Mouse (Mus musculus): ENCODE measurements around the gene G3bp2.

- TF ChIP-seq CTCF (IDR thresholded peaks at IDR 0.05; ENCODE audit: control insufficient read depth, insufficient read depth, insufficient read length) (no peak), USF1 (IDR thresholded peaks at IDR 0.05; ENCODE audit: low read depth) (no peak), MYOG (IDR thresholded peaks at IDR 0.05; ENCODE audit: control insufficient read depth, extremely low read depth, insufficient read length) (no peak), MAX (IDR thresholded peaks at IDR 0.05) (no peak), MYOD1 (IDR thresholded peaks at IDR 0.05; ENCODE audit: control insufficient read depth, insufficient read length, low read depth) (no peak), CEBPB (IDR thresholded peaks at IDR 0.05; ENCODE audit: low read depth) (no peak), FOSL1 (IDR thresholded peaks at IDR 0.05; ENCODE audit: insufficient read depth, low read length, poor library complexity, severe bottlenecking) (no peak)
Observed at GRCm38 (mm10) chr5:92112175-92112574, 28.7 kb upstream of the G3bp2 start.

Measured in C2C12 (cell line).